Mouse (Mus musculus) spleen, postnatal 14 days (tissue): ENCODE results near the gene Dock4.
"Not testable (repeated sequence)": the region's sequence is repeated elsewhere in the genome, so short reads cannot be mapped to it uniquely, and the experiment has no call there.

Source experiments
- DNase-seq, 2 experiments: peaks; one replicate each; pipeline ENCODE4 v3.0.0; 2021 to 2022; ENCODE audit warnings: low spot score in 2 of 2

Dock4 gene

GRCm38 (mm10) chr12:40824251-40824650 is 378.5 kb downstream of the Dock4 start:
- DNase-seq: no peak

DNA sequence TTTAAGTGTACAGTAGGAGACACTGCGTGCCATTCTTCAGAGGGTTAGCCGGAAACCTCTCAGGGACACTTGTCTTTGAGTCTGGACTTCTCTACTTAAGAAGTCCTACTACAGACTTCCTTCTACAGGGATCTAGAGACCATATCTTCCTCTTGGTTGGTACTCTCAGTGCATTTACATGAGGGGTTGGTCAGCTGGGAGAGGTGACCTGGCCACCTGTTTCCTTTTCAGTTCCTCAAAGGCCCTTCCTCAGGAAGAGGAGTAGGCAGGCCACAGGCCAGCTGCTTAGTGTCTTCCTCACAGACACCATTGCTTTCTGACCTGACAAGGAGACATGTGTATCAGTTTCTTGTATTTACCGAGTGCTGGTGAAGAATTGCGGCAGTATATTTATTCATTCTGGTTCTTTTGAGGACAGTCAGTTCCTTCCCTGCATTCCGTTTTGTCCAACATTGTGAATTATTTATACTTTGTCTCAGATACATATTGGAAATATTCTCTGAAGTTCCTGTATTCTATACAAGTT is 380.2 kb downstream of the Dock4 start:
- no peak for DNase-seq

DNA sequence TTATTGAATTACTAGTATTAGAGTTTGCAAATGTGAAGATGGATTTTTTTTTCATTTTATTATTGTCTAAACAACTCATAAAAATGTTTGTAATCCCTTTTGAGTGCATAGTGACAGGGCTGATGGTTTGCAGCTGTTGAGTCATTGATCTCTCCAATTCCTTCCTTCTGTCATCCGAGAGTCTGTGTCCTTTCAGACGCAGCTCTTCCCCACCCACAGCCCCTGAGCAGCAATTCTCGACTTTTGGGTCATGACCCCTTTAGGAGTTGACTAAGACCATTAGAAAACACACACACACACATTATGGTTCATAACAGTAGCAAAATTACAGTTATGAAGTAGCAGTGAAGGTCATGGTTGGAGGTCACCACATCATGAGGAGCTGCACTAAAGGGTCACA is 380.7 kb downstream of the Dock4 start:
- no peak for DNase-seq

DNA sequence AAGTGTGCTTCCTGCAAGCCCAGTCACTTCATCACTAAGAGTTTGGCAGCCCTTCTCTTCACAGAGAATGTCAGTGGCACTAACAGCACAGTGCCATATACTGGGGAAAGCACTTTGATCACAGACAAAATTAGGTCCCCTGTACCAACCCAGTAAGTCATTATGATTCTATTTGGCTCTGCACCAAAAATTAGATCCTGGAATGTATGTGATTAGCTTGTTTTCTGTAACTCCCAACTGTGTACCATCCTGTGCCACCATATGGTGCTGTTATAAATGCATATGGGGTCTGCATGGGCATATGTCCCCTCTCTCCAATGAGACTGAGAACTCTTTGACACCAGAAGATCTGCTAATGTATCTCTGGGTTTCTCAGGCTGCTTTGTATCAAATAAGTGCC is 382.3 kb downstream of the Dock4 start:
- DNase-seq: no peak

GRCm38 (mm10) chr12:40829269-40829668 is 383.5 kb downstream of the Dock4 start:
- DNase-seq: no peak

DNA sequence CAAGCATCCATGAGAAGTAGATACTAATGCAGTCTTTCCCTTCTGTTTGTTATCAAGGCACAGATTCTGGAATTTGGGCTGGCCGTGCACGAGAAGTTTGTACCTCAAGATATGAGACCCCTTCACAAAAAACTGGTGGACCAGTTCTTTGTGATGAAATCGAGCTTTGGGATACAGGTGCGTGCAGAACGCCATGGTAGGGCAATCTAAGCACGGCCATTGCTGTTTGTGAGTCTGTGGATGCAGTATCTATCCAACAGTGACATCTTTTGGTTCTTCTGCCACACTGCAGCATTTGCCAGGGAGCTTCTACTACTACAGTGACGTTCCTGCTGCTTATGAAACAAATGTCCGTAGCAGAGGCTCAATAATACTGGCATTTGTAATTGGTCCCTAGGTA is 386.4 kb downstream of the Dock4 start:
- DNase-seq: no peak

GRCm38 (mm10) chr12:40836924-40837323 is 391.2 kb downstream of the Dock4 start:
- no peak for DNase-seq

DNA sequence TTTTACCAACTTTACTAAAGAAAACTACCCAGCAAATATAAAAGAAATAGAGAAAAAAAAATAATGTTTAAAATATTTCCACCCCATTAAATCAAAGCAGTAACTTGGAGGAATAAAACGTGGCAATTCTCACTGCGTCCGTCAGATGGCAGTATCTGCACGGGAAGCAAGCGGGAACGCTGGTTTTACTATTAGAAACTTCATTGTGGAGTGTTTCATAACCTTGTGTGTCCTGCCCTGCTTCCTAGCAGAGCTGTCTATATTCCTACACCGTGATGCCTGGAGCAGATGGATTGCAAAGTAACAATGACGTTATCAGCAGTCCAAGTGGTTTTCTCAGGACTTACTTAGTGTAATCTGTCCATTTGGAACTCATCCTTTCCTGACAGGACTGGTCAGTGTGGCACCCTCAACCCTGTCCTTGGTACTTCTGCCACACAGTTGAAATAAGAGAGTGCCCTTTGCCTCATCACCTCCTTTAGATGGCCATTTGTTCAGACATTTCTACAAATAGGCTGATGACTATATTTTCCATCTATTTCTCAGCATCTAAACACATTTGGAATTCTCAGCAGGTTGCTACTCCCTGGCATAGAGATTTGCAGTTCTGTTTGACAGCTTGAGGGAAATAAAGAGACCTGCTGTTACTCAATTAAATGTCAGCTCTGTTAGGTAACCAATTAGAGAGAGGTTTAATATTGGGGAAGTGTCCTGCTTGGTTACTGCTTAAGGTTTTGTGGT is 392.0 kb downstream of the Dock4 start:
- peak; percentile 20 to 48 for DNase-seq

DNA sequence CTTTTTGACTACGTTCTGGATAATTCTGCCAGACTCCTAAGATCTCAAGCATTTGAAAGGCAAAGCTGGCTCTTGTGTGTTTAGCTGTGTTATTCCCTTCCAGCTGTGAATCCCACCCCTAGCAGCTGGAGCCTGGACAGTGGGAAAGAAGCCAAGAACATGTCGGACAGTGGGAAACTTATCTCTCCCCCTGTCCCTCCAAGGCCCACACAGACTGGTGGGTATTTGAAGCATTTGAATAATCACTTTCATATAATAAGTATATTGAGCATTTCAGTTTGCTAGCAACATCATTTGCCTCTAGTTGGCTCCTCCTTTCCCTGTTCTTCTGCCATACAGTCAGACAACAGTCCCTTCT is 392.6 kb downstream of the Dock4 start:
- no peak for DNase-seq

DNA sequence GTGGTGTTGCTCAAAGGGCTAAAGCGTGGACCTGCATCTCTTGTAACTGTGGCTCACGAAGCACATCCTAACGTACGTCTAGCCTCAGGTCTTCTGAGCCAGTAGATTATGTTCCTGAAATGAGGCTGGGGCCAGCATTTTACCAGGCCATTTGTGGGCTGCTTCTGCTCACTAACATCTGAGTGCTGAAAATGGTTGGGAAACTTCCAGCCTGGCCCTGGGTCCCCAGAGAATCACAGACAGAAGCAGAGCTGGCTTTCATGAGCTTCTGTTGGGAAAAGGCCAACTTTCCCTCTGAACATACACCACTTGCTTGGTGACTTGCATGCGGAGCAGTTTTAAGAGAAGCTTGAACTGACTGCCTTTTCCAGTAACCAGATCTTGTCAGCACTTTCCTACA is 393.2 kb downstream of the Dock4 start:
- DNase-seq: no peak

DNA sequence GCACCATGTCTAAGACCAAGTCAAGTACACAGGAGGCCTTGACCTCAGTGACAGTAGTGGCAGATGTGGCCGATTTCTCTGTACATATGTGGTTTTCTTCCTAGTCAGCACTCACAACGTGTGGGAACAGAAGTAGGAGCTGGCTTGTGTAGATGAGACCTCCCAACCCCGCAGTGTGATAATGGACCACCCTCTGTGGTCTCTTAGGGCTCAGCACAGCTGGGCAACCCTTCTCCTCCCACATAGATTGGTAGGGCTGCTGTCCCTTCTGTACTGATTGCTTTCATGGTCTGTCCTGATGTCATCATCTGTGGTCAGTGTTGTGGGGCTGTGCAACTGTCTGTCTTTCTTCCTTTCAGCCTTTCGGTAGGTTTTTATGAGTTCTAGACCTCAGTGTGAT is 394.1 kb downstream of the Dock4 start:
- DNase-seq: no peak

GRCm38 (mm10) chr12:40842251-40842988 is 396.7 kb downstream of the Dock4 start:
- DNase-seq: no peak

DNA sequence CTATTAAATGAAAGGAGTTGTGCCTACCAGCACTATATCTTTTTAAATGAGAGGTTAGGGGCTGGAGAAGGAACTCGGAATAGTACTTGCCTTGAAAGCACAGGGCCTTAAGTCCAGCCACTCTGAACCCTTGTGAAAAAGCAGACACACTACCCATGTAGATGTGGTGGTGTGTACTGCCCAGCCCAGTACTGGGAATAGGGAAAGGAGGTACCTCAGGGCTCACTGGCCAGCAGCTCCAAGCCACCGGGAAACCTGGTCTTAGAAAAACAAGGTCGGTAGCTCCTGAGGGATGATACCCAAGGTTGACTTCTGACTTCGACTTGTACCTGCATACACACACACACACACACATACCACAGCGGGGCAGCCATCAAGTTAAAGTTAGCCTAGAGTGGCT is 397.2 kb downstream of the Dock4 start:
- DNase-seq: no peak

- DNase-seq: no peak
These were observed 397.8 kb downstream of the Dock4 start for GRCm38 (mm10) chr12:40843474-40844080.

DNA sequence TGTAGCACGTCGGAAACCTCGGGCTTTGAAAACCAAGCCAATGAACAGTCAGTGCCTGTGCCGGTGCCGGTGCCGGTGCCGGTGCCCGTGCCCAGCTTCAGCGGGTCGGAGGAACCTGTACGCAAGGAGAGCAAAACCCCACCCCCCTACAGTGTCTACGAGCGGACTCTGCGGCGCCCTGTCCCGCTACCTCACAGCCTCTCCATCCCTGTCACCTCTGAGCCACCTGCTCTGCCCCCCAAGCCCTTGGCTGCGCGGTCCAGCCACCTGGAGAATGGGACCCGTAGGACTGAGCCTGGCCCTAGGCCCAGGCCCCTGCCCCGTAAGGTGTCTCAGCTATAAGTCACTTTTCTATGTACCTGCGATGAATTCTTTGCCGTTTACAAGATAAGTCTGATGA is 398.6 kb downstream of the Dock4 start:
- DNase-seq: no peak

DNA sequence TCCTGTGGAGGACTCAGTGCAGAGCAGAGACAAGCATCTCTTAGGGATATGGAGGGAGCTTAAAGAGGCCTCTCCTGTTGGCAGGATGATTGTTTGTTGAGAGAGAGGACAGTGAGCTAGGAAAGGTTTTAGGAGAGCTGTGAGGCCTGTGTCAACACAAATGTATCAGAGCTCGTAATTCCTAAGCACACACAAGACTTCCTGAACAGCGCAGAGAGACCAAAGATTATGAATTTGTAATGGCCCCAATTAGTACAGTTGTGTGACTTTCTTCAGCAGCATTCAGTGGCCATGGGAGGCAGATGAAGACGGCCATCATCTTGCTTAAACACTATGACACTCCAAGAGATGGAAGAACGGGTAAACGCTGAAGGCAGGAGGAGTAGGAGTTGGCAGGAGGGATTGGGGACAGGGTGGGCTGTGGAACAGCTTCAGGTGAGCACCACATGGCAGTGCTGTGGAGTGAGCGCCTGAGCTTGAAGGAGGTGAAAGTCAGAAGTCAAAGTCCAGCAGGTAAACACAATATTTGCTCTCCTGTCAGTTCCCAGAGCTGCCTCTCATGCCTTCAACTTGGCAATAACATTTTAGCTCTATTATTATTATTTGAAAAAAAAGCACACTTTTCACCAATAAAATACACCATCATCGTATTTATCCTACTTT is 409.1 kb downstream of the Dock4 start:
- DNase-seq: no peak

- no peak for DNase-seq
These were observed 411.7 kb downstream of the Dock4 start for GRCm38 (mm10) chr12:40857466-40857865.

- not testable (repeated sequence) for DNase-seq
These were observed 413.0 kb downstream of the Dock4 start for GRCm38 (mm10) chr12:40858763-40859162.

DNA sequence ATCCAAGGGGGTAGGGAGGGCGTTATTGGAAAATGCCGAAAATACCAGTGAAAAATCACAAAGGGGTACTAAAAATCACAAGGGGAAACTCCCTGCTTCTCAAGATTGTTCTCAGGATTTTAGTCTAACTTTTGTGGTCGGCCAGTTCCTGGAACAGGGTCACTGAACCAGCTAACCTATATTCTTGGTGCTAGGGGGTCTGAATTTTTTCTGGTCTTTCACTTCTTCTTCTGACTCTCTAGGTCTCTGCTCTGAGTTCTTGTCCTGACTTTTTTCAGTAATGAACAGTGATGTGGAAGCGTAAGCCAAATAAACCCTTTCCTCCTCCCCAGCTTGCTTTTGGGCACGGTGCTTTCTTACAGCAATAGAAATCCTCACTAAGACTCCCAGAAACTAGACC is 424.6 kb downstream of the Dock4 start:
- DNase-seq: no peak

- DNase-seq: no peak
These were observed 427.0 kb downstream of the Dock4 start for GRCm38 (mm10) chr12:40872716-40873115.

GRCm38 (mm10) chr12:40873267-40873666 is 427.5 kb downstream of the Dock4 start:
- not testable (repeated sequence) for DNase-seq

GRCm38 (mm10) chr12:40884976-40885375 is 439.2 kb downstream of the Dock4 start:
- DNase-seq: no peak
